Mouse (Mus musculus): ENCODE data around the gene Eif1ad. TPM values are rescaled to one million over a fixed set of nuclear protein-coding genes. Genes with fewer than 3 reads are reported as not detected.
A peak's percentile ranks its signal among the peaks of the same experiment; 100 is the strongest.
"Not testable (repeated sequence)": the region's sequence is repeated elsewhere in the genome, so short reads cannot be mapped to it uniquely, and the experiment has no call there.

Eif1ad gene
- polyA plus RNA-seq, 1 experiment = 17.4 TPM

GRCm38 (mm10) chr19:5388588-5389242, 22.2 kb downstream of the Eif1ad start, which contains the start of gene Sart1:
TSS of gene Sart1 (minus strand) at chr19:5388703.
- DNase-seq (ENCODE audit: low read depth in 1 of 2, low spot score in 2 of 2) = peak; percentile 93 to 95
- H3K4me1 ChIP-seq (ENCODE audit: control insufficient read depth, insufficient read depth, insufficient read length) = peaks cover 7% of the 10 kb centered on the region; the same call in 1 of the 2 replicates
- H3K36me3 ChIP-seq (ENCODE audit: control insufficient read depth, insufficient read depth, low read length) = peaks cover 18% of the 10 kb centered on the region
- H3K27me3 ChIP-seq (ENCODE audit: control insufficient read depth, insufficient read depth, low read length) = no peaks in the 10 kb centered on the region
- 1% methylated on average over 43 of the region's 43 CpGs for WGBS
- H3K4me3 ChIP-seq (ENCODE audit: extremely low read depth, insufficient read depth, insufficient read length) = peak within 1 kb of the TSS; percentile 97
- peak within 1 kb of the TSS; percentile 99 for H3K27ac ChIP-seq (ENCODE audit: insufficient read depth, low read length)
- TF ChIP-seq CTCF (IDR thresholded peaks at IDR 0.05; ENCODE audit: extremely low read depth, insufficient read depth, insufficient read length, insufficient replicate concordance) (no peak), POLR2A (IDR thresholded peaks at IDR 0.05; ENCODE audit: low read depth, low read length) (peak; percentile 96)

DNA sequence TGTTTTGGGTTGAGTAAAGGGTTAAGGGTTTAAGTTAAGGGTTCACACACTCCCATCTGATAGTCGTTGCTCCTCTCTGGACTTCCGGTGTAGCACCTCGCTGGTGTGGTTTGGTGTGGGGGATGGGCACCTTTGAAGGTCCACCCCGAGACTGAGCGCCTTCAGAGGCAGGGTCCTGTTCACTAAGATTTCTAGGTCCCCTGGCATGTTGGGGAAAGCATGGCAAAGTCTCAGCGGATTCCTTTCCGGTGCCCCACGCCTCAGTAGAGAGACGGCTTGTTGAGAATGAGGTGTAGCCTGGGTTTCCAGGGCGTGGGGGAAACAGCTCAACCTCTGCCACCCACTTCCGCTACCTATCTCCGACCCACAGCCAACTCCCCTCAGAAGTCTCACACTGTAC, 23.1 kb downstream of the Eif1ad start:
- TF ChIP-seq CTCF (IDR thresholded peaks at IDR 0.05; ENCODE audit: extremely low read depth, insufficient read depth, insufficient read length, insufficient replicate concordance) (no peak), POLR2A (IDR thresholded peaks at IDR 0.05; ENCODE audit: low read depth, low read length) (peak; percentile 79)
- peak overlapping the region; percentile 99 for H3K27ac ChIP-seq (ENCODE audit: insufficient read depth, low read length)
- under 1% methylated on average over 12 of the region's 12 CpGs for whole genome bisulfite sequencing
- H3K27me3 ChIP-seq (ENCODE audit: control insufficient read depth, insufficient read depth, low read length) = no peaks in the 10 kb centered on the region
- H3K36me3 ChIP-seq (ENCODE audit: control insufficient read depth, insufficient read depth, low read length) = peaks cover 9% of the 10 kb centered on the region
- peaks cover 7% of the 10 kb centered on the region; the same call in 1 of the 2 replicates for H3K4me1 ChIP-seq (ENCODE audit: control insufficient read depth, insufficient read depth, insufficient read length)
- peak; percentile 70 to 78 for DNase-seq (ENCODE audit: low read depth in 1 of 2, low spot score in 2 of 2)
- peak overlapping the region; percentile 97 for H3K4me3 ChIP-seq (ENCODE audit: extremely low read depth, insufficient read depth, insufficient read length)

DNA sequence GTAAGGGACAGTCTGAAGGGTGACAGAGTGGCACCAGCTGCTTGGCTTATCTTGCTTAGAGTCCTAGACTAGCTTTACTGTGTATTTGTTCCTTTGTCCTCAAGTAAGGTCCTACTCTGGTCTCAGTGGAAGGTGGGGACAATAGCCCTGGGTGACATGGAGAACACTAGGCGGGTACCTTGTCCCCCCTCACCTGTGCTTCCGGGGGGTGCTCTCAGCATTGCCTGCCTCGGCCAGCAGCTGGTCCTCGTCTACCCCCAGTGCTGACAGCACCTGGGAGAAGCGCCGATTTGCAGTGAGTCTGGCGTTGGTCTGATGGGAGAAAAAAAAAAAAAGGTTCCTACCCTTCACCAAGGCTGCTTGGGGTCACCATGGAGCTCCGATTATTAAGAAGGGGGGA, 23.9 kb downstream of the Eif1ad start:
- no peaks in the 10 kb centered on the region for H3K27me3 ChIP-seq (ENCODE audit: control insufficient read depth, insufficient read depth, low read length)
- peaks cover 7% of the 10 kb centered on the region; the same call in 1 of the 2 replicates for H3K4me1 ChIP-seq (ENCODE audit: control insufficient read depth, insufficient read depth, insufficient read length)
- 62% methylated on average over 8 of the region's 8 CpGs for WGBS
- H3K27ac ChIP-seq (ENCODE audit: insufficient read depth, low read length) = peak overlapping the region; percentile 99
- 0 out of 2 replicates have a peak overlapping the region, but pooled peaks have one; percentile 7 for H3K4me3 ChIP-seq (ENCODE audit: extremely low read depth, insufficient read depth, insufficient read length)
- peaks cover 2% of the 10 kb centered on the region; the same call in 1 of the 2 replicates for H3K36me3 ChIP-seq (ENCODE audit: control insufficient read depth, insufficient read depth, low read length)
- no peak for DNase-seq (ENCODE audit: low read depth in 1 of 2, low spot score in 2 of 2)
- TF ChIP-seq CTCF (IDR thresholded peaks at IDR 0.05; ENCODE audit: extremely low read depth, insufficient read depth, insufficient read length, insufficient replicate concordance) (no peak), POLR2A (IDR thresholded peaks at IDR 0.05; ENCODE audit: low read depth, low read length) (no peak)

GRCm38 (mm10) chr19:5392892-5393291, 26.4 kb downstream of the Eif1ad start:
- Histone ChIP-seq H3K4me1 (ENCODE audit: control insufficient read depth, insufficient read depth, insufficient read length) (peaks cover 7% of the 10 kb centered on the region; the same call in 1 of the 2 replicates), H3K36me3 (ENCODE audit: control insufficient read depth, insufficient read depth, low read length) (no peaks in the 10 kb centered on the region), H3K4me3 (ENCODE audit: extremely low read depth, insufficient read depth, insufficient read length) (no peak overlapping the region), H3K27ac (ENCODE audit: insufficient read depth, low read length) (no peak overlapping the region), H3K27me3 (ENCODE audit: control insufficient read depth, insufficient read depth, low read length) (no peaks in the 10 kb centered on the region)
- WGBS = 68% methylated on average over 4 of the region's 4 CpGs
- no peak for DNase-seq (ENCODE audit: low read depth in 1 of 2, low spot score in 2 of 2)
- TF ChIP-seq POLR2A (IDR thresholded peaks at IDR 0.05; ENCODE audit: low read depth, low read length) = no peak
- no peak for TF ChIP-seq CTCF (IDR thresholded peaks at IDR 0.05; ENCODE audit: extremely low read depth, insufficient read depth, insufficient read length, insufficient replicate concordance)

GRCm38 (mm10) chr19:5394168-5394567, 27.6 kb downstream of the Eif1ad start:
- no peak overlapping the region for H3K4me3 ChIP-seq (ENCODE audit: extremely low read depth, insufficient read depth, insufficient read length)
- DNase-seq (ENCODE audit: low read depth in 1 of 2, low spot score in 2 of 2) = no peak
- no peaks in the 10 kb centered on the region for H3K27me3 ChIP-seq (ENCODE audit: control insufficient read depth, insufficient read depth, low read length)
- peaks cover 7% of the 10 kb centered on the region; the same call in 1 of the 2 replicates for H3K4me1 ChIP-seq (ENCODE audit: control insufficient read depth, insufficient read depth, insufficient read length)
- TF ChIP-seq CTCF (IDR thresholded peaks at IDR 0.05; ENCODE audit: extremely low read depth, insufficient read depth, insufficient read length, insufficient replicate concordance) (no peak), POLR2A (IDR thresholded peaks at IDR 0.05; ENCODE audit: low read depth, low read length) (no peak)
- H3K27ac ChIP-seq (ENCODE audit: insufficient read depth, low read length) = no peak overlapping the region
- 88% methylated on average over 10 of the region's 10 CpGs for WGBS
- no peaks in the 10 kb centered on the region for H3K36me3 ChIP-seq (ENCODE audit: control insufficient read depth, insufficient read depth, low read length)

DNA sequence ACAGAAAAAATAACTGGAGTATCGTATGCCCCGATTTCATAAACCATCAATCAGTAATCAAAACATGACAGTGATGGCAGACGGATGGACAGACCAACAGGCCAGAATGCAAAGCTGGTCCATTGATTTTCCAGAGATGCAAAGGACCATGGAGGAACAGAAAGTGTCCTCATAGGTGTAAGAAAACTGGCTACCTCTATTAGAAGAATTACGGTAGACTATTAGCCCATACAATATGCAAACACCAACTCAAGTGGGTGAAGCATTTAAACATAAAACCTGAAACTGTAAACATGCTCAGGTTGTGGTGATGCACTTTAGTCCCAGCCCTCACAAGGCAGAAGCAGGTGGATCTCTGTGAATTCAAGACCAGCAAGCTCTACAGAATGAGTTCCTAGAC, 28.8 kb downstream of the Eif1ad start:
- no peak for TF ChIP-seq CTCF (IDR thresholded peaks at IDR 0.05; ENCODE audit: extremely low read depth, insufficient read depth, insufficient read length, insufficient replicate concordance)
- 85% methylated on average over 4 of the region's 4 CpGs for WGBS
- H3K27ac ChIP-seq (ENCODE audit: insufficient read depth, low read length) = no peak overlapping the region
- H3K4me3 ChIP-seq (ENCODE audit: extremely low read depth, insufficient read depth, insufficient read length) = no peak overlapping the region
- no peak for DNase-seq (ENCODE audit: low read depth in 1 of 2, low spot score in 2 of 2)
- peaks cover 6% of the 10 kb centered on the region; the same call in 1 of the 2 replicates for H3K4me1 ChIP-seq (ENCODE audit: control insufficient read depth, insufficient read depth, insufficient read length)
- H3K36me3 ChIP-seq (ENCODE audit: control insufficient read depth, insufficient read depth, low read length) = no peaks in the 10 kb centered on the region
- no peaks in the 10 kb centered on the region for H3K27me3 ChIP-seq (ENCODE audit: control insufficient read depth, insufficient read depth, low read length)

GRCm38 (mm10) chr19:5401073-5401472, 34.5 kb downstream of the Eif1ad start:
- not testable (repeated sequence) for H3K27ac ChIP-seq (ENCODE audit: insufficient read depth, low read length); H3K27me3 ChIP-seq (ENCODE audit: control insufficient read depth, insufficient read depth, low read length); H3K4me3 ChIP-seq (ENCODE audit: extremely low read depth, insufficient read depth, insufficient read length); H3K36me3 ChIP-seq (ENCODE audit: control insufficient read depth, insufficient read depth, low read length); H3K4me1 ChIP-seq (ENCODE audit: control insufficient read depth, insufficient read depth, insufficient read length); DNase-seq (ENCODE audit: low read depth in 1 of 2, low spot score in 2 of 2)
- WGBS = 72% methylated on average over 4 of the region's 4 CpGs
